Mouse (Mus musculus) c-Kit-positive CD71-positive TER-119-positive erythroid progenitor cells, embryonic 14.5 days (primary cell): Measurements from ENCODE around the gene Krtap17-1.

Experiments
- DNase-seq: peaks from one replicate; pipeline ENCODE4 v3.0.0-alpha.2; 2013; ENCODE audit warnings: low spot score

Krtap17-1 gene

GRCm38 (mm10) chr11:99993620-99994383, at the start of gene Krtap17-1:
TSS of gene Krtap17-1 (minus strand) at chr11:99993994.
- DNase-seq, result no peak

GRCm38 (mm10) chr11:100041454-100041853, 47.7 kb upstream of the Krtap17-1 start, which contains the start of gene Krt34:
TSS of gene Krt34 (minus strand) at chr11:100041554.
- no peak for DNase-seq

DNA sequence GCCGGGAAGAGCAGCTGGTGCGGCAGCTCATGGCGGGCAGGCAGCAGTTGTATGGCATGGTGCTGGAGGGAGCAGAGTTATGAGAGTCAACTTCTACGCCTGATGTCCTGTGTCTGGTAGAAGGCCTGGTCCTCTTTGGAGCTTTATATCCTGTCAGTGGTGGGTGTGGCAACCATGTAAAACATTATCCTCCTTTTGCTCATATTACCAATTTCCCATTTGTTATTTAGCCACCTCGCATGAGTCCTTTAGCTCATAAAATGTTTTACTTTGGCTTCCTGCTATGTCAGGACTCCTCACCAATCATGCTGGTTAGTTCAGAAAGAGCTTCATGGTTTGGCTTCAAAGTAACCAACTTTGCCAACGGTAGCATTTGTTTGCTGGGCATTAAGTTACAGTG, 36.0 kb upstream of the Krtap17-1 start, which contains the start of gene Krt33b:
Gene Krt33b, minus strand, starts transcription at position 101 of the 400 bp plus-strand sequence.
- DNase-seq, result no peak

DNA sequence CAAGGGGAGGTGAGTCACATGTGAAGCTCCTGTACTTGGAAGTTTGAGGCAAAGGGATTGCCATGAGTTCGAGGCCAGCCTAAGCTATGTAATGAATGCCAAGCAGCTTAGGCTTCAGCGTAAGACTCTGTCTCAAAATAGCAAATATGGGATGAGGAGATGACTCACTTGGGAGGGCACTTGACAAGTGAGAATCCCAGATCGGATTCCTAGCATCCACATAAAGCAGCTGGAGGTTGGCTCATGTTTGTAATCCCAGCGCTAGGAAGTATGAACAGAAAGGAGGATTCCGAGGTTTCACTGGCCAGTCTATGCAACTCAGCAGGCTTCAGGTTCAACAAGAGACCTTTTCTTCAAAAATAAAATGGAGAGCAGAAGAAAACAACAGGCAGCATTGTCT, 27.6 kb upstream of the Krtap17-1 start:
- DNase-seq, result no peak

DNA sequence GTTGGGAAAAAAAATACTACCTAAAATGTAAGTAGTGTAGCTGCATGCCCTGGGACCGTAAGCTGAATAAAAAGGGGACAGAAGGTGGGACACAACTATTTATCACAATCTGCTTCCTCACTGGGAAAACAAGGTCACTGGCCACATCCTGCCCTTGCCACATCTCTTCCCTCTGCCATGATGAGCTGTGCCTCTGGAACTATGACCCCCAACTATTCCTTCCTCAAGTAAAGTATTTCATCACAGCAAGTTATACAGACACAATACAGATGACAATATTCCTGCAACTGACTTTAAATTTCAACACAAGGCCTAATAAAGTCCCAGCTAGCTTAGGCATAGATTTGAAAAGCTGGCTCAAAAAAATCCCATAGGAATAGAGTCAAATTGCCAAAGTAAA, 25.7 kb upstream of the Krtap17-1 start:
- DNase-seq, result no peak

- DNase-seq, result no peak
Observed at GRCm38 (mm10) chr11:100016112-100016511, 22.3 kb upstream of the Krtap17-1 start, which contains the start of gene Krt33a. TSS of gene Krt33a (minus strand) at chr11:100016212.

DNA sequence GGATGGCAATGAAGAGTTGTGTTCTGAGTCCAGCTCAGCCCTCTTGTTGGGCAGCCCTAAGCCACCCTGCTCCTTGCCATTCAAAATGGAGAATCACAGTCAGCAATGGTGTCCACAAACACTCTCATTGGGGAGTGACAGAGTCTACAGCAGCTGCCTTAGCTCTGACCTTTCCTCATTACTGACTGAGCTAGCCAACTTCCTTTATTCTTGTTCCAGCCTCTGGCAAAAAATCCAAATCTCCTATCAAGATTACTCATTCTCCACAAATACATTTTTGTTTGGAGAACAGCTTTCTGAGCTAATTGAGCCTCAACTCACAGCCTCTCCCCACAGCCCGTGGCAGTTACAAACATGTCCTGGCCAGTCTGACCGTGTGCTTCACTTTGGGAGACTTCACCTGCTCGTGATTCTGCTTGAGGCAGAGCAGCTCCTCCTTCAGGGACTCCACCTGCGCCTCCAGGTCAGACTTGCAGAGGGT, 19.9 kb upstream of the Krtap17-1 start:
- DNase-seq, result no peak

- no peak for DNase-seq
Observed at GRCm38 (mm10) chr11:100010682-100011081, 16.9 kb upstream of the Krtap17-1 start.

- DNase-seq, result no peak
Observed at GRCm38 (mm10) chr11:100008336-100008735, 14.5 kb upstream of the Krtap17-1 start.

GRCm38 (mm10) chr11:100006624-100007023, 12.8 kb upstream of the Krtap17-1 start:
- peak; percentile 5 for DNase-seq

DNA sequence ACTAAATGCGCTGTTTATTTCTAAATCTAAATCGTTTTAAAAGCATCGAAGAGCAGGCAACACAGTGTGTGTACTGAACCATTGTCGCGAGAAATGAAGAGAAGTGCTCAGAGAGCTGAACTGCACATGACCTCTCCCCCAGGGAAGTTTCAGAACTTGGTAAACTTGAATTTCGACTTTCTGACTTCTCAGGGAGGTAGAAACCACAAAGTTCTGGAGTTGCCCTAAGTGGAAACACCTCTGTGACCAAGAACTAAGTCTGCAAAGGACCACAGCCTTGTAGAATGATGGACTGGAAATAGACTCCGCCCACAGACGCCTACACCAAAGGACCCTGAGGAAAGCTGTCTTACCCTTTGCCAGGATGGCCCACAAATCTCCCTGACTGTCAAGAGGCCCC, 12.1 kb upstream of the Krtap17-1 start:
- DNase-seq, result no peak

DNA sequence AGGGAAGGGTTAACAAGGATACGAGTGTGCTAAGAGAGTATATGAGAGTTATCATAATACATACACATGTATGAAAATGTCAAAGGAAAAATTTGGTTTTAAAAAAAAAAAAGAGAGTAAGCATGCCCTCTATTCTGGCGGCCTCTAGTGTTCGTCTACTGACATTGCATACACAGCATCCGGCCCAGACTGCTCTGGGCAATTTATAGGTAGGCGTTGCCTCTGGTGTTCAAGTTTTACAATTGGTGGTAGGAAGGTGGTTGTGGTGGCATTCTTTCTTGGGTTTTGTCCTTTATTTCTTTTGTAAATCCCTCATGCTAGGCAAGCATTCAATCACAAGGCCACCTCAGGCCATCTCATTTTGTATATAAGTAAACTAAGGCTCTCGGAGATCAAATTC, 11.1 kb upstream of the Krtap17-1 start:
- peak; percentile 14 for DNase-seq

DNA sequence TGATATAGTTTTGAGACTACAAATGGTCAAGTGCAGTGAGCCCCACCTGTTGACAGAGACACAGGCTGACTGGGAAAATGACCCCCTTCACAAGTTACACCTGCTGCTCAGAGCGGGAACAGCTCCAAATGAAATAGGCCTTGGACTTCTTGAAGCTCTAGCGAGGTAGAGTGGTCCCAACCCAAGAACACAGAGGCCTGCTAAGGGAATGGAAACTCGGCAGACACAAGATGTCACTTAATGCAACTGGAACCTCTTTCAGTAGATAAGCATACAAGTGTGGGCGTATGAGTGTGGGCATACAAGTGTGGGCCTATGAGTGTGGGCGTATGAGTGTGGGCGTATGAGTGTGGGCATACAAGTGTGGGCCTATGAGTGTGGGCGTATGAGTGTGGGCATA, 5.3 kb upstream of the Krtap17-1 start:
- no peak for DNase-seq

- no peak for DNase-seq
Observed at GRCm38 (mm10) chr11:99994384-99994661, 529 bp upstream of the Krtap17-1 start.

GRCm38 (mm10) chr11:99990571-99990970, 3.2 kb downstream of the Krtap17-1 start:
- DNase-seq, result no peak

DNA sequence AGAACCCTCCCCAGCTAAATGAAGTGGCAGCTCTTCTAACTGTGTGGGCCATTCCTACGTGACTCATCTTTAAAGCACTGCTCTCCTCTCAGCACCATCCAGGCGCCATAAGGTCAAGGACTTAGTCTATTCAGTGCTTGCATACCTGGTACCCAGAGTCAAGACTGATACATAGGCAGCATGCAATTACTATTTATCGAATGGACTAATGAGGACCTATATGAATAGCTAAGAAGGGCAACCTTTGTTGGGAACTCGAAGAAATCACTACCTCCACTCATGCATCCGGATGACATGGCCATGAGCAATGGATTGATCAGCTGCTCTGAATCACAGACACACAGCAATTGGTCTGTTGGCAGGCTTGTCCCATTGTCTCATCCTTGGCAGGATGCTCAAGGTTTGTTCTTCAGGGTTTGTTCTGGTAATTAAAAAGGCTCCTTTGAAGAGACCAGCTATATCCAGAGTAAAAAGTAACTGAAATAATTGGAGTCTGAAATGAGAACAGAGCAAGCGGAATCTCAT, 3.9 kb downstream of the Krtap17-1 start:
- DNase-seq, result no peak

DNA sequence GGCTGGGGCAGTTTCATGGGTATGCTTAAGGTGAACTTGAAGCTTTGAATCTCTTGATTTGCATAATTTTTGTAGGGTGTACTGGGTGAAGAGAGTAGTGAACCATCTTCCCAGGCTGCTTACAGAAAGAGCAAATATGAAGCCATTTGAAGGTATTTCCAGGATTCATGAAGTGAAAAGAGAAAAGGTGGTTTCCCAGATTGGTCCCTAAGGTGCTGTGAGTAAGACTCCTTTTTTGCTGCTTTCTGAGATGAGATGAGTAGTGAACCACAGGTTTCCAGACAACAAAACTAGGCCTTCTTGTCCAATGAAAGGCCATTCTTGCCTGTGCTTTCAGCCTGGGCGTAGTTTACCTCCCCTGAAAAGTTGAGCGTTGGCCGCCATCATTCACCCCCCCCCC, 5.3 kb downstream of the Krtap17-1 start:
- DNase-seq, result no peak

- DNase-seq, result no peak
Observed at GRCm38 (mm10) chr11:99986180-99986647, 7.6 kb downstream of the Krtap17-1 start, which contains the start of gene Krtap16-1. TSS of gene Krtap16-1 (minus strand) at chr11:99986597.

DNA sequence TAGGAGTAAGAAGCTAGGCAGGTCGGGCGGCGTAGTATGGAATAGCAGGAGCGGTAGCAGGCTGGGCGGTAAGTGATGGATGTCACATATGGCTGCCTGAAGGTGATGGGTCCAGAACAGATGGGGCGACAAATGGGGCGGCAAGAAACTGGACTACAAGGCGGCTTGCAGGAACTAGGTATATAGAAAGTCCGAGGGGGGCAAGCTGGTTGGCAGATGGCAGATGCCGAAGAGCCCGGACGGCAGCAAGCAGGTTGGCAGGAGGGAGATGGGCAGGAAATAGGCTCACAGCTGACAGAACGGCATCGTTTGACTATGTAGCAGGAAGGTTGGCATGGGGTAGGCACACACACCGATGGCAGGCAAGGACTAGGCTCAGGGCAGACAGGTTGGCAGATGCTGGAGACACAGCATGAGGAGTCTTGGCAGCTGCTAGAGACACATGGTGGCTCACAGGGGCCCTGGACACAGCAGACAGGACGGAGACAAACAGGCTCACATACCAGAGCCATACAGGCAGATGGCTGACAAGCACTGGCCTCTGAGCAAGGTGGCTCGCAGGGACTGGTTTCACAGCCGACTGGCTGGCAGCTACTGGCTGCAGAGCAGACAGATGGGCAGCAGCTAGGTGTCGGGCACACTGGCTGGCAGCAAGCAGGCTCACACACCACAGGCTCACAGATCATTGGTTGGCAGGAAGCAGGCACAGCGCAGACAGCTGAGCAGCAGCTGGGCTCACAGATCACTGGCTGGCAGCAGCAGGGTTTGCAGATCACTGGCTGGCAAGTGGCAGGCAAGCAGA, 8.3 kb downstream of the Krtap17-1 start:
- DNase-seq, result no peak

GRCm38 (mm10) chr11:99983442-99983841, 10.4 kb downstream of the Krtap17-1 start:
- no peak for DNase-seq

DNA sequence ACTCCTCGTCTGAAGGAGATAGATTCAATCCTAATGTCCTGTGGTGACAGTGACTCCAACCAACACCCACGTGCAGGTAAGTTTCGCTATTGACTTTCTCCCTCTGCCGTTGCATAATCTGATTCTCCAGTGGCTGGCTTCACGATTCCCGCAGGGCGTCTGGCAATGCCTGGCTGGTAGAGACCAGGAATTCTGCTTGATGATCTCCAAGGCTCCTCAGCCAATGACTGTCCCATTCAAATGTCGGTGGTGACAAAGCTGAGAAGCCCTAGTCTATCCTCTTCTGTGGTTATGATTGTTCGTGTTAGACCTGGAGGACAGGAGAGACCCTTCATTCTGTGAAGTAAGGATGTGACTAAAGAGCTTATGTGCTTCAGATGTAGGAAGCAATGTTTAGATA, 11.1 kb downstream of the Krtap17-1 start:
- DNase-seq, result no peak

DNA sequence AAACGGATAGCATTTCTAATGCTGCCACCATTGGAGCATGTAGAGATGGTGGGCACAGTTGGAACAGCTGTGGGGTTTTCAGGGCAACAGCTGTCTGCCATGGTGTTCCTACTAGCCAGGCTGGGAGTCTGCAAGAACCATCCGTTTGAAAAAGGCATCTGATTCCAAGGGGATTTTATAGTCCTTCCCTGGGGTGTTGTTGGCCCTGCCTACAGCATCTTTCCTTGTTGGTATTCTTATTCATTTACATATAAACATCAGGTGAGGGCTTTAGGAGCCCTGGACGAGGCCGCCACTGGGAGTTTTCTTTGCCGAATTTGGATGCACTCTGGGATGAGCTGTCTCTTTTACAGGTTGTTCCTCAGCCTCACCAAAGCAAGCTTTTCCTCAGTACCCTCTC, 14.8 kb downstream of the Krtap17-1 start, which contains the start of gene Krtap29-1:
Gene Krtap29-1, minus strand, starts transcription at position 101 of the 400 bp plus-strand sequence.
- DNase-seq, result no peak

DNA sequence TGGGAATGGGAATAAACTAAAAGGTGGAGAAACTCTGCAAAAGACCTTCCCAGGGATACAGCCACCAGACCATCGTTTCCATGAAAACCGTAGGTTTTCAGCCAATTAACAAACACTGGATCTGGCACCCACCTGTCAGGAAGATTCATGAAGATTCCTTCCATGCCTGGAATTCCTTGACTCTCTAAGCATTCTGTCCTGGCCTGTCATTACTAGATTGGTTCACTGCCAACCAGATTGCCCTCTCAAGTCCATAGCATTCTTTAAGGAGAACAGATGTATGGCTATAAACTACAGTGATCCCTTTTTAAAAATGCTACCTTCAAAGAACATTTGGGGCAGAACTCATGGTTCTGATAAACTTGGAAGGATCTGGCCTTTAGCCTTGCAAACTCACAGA, 27.8 kb downstream of the Krtap17-1 start:
- no peak for DNase-seq
